Mouse (Mus musculus) ovary, postnatal 36 days (tissue): ENCODE measurements around the gene Nkiras1.

Source experiments
- DNase-seq: peaks from one replicate; pipeline ENCODE4 v3.0.0; 2022; ENCODE audit warnings: low spot score, mixed read lengths

Gene Nkiras1

DNA sequence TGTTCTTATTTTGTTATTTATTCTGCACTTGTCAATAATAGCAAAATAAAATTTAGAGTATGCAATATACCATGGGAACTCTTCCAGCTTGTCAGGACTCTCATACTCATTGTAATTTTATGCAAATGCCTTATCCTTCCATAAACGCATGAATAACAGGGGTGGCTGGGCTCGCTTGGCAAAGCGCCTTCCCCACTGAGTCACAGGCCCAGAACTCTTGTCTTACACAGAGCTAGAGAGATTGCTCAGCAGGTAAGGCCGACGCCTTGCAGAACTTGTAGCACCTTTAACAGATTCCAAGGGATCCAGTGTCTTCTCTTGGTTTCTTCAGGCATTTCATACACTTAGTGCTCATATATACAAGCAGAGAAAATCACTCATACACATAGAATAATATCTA, 9.4 kb downstream of the Nkiras1 start:
- DNase-seq = no peak

DNA sequence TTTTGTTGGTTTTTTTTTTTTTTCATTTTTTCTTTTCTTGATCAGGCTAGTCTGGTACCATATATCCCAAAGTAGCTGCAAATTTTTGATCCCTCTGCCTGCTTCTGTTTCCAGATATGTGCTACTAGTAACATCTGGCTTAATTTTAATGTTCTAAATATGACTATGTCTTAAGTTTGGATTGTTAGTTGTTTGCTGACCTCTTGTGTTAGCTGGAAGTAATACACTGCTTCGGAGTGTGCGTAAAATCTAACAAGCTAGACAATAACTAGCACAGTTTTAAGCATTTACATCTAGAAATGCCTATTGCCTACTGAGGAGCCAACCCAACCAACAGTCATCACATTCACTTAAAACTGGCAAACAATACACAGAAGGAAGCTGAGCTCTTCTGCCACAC, 13.6 kb downstream of the Nkiras1 start:
- no peak for DNase-seq

GRCm38 (mm10) chr14:18285476-18285875, 14.5 kb downstream of the Nkiras1 start:
- DNase-seq = no peak

- DNase-seq = no peak
Observed at GRCm38 (mm10) chr14:18286441-18286840, 15.5 kb downstream of the Nkiras1 start.

DNA sequence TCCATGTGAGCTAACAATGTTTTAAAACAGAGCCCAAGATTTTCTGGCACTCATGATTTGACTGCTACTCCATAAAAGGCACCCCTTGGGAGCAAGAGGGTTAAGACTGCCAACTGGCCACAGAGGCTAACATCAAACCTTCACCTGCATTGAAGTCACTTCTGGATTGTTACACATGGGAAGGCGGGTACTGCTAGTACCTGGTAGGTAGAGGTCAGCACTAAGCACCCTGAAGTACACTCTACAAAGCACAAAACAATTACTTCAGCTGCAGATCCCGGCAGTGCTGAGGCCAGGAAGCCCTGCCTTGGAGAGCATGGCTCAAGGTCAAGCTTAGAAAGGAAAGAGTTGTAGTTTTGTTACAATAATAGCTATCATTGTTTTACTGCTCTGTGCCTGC, 16.5 kb downstream of the Nkiras1 start:
- DNase-seq = no peak

DNA sequence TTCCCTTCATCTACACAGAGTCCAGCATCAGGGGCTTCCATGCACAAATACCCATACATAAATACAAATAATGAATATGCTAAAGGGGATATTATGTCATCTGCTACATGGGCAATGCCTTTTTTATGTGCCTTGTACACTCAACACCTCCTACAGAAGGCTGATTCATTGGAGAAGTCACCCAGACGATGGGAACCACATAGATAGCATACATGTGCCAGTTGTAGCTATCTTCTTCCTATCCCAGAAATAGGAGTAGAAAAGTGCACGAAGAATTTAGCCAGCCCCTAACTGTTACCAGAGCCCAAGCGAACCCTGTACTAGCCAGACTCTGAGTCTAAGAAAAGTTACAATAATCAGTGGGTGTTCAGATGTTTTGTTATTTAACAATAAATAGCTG, 21.2 kb downstream of the Nkiras1 start:
- no peak for DNase-seq

DNA sequence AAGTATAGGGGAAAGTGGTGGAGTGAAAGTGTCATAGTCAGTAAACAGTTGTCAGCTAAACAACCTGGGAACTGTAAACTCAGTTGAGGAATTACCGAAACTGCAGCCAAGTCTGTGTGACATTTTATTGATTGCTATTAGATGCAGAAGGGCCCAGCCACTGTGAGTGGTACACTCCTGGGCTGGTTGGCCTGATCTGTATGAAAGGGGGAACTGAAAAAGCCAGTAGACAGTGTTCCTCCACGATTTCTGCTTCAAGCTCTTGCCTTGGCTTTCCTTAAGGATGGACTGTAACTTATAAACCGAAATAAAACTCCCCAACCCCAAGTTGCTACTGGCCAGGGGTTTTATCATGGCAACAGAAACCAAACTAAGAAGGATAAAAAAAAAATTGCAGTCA, 21.6 kb downstream of the Nkiras1 start:
- DNase-seq = no peak

DNA sequence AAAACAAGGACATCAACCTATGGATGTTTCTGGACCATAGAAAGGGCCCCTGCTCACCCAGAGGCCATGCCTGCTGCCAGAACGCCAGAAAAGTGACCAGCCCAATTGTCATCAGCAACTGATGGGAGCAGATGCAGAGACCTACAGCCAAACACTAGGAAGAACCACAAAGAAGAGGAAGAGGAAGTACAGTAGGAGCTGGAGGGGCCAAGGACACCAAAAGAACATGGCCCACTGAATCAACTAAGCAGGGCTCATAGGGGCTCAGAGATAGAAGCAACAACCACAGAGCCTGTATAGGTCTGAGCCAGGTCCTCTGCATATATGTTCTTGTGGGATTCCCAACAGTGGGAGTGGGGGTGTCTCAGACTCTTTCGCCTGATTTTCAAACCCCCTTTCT, 26.5 kb downstream of the Nkiras1 start:
- DNase-seq = no peak

- DNase-seq = no peak
Observed at GRCm38 (mm10) chr14:18298874-18299273, 27.9 kb downstream of the Nkiras1 start.

DNA sequence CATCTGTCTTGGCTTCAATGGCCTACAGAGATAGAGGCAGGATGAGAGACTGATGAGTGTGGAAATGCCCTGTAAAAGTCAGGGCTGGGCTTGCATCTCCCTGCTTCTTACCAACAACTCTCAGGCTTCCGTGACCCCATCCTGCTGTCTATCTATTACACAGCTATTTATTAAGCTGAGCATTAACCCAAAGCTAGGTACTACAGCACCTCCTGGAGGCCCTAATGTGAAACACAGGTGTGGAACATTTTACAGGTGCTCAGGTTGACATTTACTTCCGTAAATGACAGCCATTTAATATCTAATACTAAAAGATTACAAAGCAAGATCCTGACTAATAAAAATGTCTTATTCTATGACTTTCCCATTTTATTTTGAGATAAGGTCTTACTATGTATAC, 29.7 kb downstream of the Nkiras1 start:
- no peak for DNase-seq

GRCm38 (mm10) chr14:18301591-18301990, 30.7 kb downstream of the Nkiras1 start:
- no peak for DNase-seq

DNA sequence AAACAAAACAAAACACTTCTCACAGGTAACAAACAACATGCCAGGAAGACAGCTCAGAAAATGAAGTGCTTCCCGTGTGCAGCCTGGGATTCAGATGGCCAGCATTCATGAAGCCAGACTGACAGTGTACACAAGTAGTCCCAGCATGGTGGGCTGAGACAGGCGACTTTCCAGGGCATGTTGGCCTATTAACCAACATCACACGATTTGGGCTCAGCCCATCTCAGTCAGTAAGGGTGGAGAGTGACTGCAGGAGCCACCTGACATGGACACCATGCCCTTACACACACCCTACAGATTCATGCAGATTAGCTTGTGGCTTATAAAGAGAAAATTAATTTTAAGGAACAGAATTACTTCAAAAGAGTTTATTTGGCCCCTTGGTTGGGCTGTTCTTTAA, 31.8 kb downstream of the Nkiras1 start:
- DNase-seq = no peak

- DNase-seq = no peak
Observed at GRCm38 (mm10) chr14:18303262-18303661, 32.3 kb downstream of the Nkiras1 start.

DNA sequence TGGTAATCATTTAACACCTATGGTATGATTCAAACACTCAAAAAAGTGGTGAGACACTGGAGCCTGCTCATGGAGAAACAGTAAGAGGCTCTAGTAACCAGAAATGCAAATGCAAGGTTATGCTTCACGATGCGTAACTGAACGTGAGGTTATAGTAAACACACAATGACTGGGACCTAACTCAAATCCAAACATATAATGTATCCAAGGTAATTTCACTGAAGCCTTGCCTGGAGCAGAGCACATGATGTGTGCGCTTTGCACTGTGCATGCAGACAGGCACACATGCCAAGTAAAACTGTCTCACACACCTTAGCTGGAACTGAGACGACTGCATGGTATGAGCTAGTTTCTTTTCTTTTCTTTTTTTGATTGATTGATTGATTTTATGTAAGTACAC, 33.2 kb downstream of the Nkiras1 start:
- no peak for DNase-seq

DNA sequence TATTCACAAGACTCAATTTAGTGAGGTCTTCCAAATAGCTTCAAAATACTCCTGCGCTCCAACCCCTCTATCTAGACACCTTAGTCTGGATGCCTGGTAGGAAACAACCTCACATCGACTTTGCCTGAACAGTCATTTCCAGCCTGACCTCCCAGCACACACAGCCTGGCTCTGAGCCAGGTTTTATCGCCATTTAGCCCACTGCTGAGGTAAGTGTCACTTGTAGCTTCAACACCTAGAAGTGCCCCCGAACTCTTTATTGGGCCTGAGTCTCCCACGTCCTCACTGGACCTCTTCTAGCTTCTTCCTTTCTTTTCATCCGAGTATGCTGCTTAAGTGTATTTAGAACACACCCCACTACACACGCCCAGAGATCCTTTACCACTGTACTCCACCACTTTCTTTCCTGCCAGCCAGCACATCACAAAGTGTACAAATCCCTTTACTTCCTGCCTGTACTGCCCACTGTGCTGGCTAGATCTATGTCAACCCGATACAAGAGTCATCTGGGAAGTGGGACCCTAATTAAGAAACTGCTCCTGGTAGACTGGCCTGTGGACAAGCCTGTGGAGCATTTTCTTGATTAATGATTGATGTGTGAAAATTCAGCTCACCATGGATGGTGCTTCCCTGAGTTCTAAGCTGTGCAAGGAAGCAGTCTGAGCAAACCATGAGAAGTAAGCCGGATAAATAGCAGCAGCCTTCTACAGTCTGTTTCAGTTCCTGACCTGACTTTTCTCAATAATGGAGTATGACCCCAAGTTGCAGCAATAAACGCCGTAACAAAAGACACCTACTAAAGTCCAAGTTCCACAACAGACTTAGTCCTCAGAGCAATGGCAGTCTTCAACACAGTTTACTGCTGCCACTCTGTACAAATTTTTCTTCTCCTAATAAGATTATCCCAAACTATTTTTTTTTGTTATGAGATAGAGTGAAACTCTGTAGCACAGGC, 46.8 kb downstream of the Nkiras1 start:
- DNase-seq = no peak

DNA sequence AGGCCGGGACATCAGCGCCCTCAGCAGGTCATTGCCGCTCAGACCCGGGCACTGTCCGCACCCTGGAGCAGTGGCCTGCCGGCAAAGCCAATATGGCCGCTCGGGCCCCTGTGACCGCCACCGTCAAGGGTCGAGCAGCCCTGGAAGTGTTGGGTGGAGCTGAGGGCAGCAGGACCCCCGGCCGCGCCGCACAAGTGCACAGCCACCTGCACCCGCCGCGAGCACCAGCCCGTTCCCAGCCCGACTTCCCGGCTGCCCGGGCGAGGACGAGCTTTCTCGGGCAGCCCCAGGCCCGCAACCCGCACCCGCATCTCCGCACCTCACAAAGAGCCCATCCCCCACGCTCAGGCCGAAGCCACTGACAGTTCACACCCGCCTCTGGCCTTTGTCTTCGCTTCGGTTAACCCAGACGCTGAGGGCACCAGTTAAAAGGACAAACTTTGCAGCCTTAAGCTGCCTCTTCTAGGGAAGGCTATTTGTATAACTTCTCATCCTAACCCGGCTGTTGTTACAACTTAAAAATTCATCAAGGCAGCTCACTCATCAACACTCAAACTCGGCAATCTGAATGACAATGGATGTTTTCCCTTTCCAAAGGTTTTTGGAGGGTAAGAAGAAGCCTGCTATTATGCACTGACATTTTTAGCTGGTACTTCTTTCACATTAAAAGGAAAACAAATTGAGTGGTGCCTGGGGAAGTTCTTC, 56.2 kb downstream of the Nkiras1 start:
- DNase-seq = peak; percentile 20

DNA sequence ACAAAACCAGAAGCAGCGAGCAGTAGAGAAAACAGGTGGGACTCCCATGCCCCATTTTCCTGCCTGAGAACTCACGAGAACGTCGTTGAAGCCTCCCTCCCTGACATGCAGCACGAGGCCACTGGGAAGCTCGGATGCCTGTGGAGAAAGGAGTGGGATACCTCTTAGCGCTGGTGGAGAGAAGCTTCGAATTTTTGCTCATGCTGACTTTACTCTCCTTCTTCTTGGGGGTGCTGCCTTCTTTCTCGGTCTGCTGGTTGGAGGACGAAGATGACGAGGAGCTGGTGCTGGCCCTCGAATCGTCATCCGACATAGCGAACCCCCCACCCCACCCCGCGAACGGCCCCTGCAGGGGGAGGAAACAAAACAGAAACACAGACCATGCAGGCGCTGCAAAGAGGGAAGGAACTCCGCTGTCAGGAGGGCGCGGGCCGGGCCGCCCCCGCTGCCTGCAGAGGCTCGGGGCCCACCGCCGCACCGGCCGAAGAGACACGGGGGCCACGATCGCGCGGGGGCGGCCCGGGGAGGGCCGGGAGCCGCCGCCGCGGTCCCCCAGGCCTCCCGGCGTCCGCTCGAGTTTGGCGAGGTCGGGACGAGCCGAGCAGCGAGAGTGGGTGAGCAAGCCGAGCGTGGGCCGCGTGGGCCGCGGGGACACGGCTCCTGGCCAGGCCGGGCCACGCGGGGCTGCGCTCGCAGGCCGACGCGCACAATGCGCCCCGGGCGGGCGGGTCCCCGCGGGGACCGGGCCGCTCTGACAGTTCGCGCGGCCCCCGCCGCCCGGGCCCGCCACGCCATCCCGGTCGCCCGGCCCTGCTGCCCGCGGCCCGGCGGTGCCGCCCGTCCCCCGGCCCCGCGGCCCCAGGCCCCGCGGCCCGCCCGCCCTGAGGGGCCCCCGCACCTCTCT, 60.1 kb downstream of the Nkiras1 start:
- peak; percentile 33 for DNase-seq

DNA sequence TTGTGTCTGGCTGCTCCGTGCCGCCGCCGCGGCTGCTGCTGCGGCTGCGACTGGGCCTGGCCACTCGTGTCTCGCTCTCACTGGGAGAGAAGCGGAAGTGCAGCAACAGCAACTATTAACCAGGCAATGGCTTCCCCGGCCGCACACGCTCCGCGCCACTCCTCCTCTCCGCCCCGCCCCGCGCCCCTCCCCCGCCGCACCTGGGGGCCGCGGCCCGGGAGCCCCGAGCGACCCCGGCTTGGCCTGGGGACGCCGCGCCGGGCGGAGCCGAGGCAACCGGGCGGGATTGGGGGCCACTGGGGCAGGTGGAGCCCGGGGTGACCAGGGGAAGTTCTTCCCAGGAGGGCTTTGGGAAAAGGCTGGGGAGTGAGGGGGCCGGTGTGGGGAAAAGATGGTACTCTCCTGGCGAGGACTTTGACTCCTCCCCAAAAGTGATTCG, 60.8 kb downstream of the Nkiras1 start, which contains the start of gene Ube2e1:
TSS of gene Ube2e1 (minus strand) at position 167 of the 439 bp plus-strand sequence.
- DNase-seq = peak; percentile 76
